Mouse (Mus musculus) stomach, postnatal 0 days (tissue): ENCODE measurements around the gene Lrrc59.

Experiments
- CTCF ChIP-seq: IDR thresholded peaks from 2 replicates; pipeline ENCODE4 v1.5.1; 2016; ENCODE audit warnings: antibody characterized with exemption, low read depth, mild to moderate bottlenecking, moderate library complexity
- EP300 ChIP-seq: optimal IDR thresholded peaks from 2 replicates; pipeline ENCODE3; 2016; ENCODE audit warnings: antibody characterized with exemption

GRCm38 (mm10) chr11:94597319-94597718, 32.2 kb upstream of the Lrrc59 start:
- TF ChIP-seq CTCF: no peak
- TF ChIP-seq EP300: no peak
